Mouse (Mus musculus) thymus, postnatal 14 days (tissue): Measurements from ENCODE around the gene Gm17018.
"Not testable (repeated sequence)": the region's sequence is repeated elsewhere in the genome, so short reads cannot be mapped to it uniquely, and the experiment has no call there.

Source experiments
- DNase-seq: peaks from one replicate; pipeline ENCODE4 v3.0.0; 2021

Gm17018 gene

DNA sequence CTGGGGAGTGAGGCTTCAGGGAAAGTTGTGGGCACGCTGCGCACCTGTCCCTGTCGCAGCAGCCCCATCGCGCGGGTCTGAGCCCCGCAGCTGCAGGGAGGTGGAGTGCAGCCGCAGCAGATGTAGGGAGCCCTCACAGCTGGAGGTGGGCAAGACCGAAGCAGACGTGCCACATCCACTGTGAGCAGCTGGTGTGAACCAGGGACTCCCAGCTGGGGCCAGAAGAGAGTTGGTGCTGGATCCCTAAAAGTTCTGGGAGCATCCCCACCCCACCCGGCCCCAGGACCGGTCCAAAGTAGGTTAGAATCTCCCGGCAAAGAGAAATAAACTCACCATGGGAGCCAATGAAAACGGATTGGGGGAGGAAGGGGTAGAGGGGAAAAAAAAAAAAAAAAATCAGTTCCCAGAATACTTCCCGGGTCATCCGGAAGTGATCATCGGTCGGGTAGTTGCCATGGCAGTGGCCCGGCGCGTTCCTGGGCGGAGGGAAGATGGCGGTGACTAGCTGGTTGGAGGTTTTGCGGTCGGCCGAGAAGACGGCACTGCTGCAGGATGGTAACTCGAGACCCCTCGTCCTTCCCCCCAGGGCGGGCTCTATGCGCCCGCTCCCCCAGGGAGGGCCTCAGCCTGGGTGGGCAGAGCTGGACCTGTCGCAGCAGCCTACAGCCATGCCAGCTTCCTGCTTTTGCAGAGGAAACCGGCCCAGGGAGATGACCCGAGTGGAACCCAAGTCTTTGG, at the start of gene Gm17018, which contains the start of gene Poll:
Gene Gm17018 (plus strand): TSS at position 463 of the 738 bp plus-strand sequence.
Gene Poll (minus strand): TSS at position 379 of the 738 bp plus-strand sequence.
- peak; percentile 82 for DNase-seq

DNA sequence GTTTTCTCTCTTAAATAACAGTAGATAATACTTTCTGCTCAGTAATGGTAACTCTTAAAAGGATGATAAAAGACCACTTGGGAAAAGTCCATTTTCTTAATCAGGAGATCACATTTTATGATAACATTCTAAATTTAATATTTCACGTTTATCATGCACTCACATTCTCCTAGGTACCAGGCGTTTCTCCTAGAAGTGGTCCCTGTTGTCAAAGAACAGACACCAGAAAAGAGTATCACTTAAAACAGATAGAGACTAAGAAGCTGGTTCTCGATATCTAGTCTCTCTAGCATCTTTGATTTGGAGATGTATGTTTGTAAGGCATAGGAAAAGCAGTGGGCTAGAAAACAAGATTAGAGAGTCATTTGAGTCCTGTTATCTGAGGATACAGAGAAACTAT, 49.7 kb upstream of the Gm17018 start:
- DNase-seq = no peak

DNA sequence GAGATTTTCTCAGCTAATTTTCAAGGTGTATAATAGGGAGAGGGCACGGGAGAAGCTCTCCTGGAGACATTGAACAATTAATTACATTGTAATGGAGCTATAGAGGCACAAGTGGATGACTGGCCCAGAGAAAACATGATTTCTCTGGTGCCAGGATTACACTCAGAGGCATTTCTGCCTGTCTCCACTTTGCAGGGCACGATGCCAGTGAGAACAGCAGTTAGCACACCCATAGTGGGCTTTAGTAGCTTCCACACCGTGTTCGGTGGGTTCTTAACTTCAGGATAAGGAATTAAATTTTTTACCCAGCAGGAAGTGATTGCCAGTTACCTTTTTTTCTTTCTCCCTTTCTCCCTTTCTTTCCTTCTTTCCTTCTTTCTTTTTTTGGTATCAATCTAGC, 49.0 kb upstream of the Gm17018 start:
- no peak for DNase-seq

DNA sequence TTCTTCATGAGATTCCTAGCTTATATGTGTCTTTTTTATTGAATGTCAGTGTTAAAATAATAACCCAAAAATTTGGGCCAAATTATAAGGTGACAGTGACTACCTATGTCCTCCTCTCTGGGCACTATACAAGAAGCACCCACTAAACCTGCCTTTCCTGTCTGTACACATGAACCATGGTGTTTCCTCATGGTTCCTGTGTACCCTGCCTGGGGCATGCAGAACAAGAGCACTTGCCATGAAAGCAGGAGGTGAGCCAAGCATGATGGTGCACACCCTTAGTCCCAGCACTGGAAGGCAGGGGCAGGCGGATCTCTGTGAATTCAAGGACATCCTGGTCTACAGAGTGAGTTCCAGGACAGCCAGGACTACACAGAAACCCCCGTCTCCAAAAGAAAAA, 45.1 kb upstream of the Gm17018 start:
- no peak for DNase-seq

DNA sequence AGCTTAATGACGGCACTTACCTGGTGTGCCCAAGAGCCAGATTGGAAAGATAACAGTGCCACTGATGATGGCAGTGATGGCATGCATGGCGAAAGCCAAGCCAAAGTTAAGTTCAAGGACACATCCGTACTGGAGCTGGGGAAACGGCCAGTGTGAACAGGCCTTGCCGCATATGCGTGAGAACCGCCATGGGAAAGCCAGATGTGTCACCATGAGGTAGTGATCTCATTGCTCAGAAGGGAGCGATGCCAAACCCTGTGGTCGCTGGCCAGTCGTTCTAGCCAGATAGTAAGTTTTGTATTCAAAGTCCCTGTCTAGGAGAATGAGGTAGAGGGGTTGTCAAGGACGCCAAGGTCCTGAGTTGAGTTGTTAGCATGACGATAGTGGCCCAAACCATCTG, 44.2 kb upstream of the Gm17018 start:
- DNase-seq = no peak

DNA sequence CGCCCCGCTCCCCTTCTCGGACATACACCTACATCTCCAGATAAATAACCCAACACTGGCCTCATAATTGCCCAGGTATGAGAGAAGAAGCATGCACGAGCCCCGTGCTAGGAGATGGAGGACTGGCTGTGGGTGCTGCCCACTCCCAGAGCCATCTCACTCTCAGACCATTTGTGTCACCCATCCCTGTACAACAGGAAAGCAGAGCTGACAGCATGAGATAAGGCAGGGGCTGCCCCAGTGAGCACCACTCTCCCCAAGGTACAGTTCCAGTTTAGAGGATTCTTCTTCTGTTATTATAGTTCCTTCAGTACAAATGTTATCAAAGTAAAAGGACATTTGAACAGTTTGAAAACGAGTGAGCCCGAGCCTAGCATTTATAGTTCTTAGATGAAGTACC, 33.0 kb upstream of the Gm17018 start:
- DNase-seq = no peak

DNA sequence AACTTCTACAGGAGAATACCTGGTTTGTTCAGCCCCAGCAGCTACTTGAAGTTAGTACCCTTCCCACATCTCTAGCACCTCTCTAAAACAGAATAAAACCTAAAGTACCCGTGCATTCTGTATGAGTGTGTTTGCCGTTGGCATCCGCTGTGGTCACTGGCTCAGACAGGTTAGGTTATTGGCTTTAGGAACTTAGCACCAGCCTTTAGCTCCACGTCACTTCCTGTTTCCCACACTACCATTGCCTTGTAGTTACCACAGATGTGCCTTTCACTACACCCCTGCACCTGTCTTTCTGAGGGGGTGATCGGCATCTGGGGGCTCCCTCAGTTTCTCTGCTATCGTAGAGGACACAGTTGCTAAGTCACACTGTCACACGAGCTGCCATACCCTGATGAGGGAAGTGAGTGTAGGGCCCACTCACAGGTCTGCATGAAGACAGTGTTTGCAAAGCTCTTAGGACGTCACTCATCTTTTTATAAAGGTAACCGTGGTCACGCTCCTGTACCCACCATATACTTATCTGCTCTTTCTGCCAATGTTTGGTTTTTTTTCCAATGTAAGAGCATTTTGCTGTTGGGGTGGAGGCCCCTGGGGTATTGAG, 32.4 kb upstream of the Gm17018 start:
- peak; percentile 76 for DNase-seq

DNA sequence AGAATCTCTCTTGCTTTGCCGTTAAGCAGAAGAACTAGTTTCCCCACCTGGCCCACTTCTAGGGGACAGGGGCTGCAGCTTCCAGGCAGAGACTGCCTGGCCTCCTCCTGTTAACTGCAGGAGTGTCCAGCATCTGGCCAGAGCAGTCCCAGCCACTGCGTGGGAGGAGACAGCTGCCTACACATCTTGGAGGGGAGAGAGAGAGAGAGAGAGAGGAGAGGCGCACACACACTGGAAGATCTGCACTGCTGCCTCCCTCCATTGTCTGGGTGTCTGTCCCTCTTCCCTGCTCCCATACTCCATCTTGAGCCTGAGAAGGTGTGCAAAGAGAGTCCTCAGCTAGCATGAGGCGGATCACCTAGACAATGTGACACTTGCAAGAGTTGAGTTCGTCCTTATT, 31.1 kb upstream of the Gm17018 start:
- no peak for DNase-seq

DNA sequence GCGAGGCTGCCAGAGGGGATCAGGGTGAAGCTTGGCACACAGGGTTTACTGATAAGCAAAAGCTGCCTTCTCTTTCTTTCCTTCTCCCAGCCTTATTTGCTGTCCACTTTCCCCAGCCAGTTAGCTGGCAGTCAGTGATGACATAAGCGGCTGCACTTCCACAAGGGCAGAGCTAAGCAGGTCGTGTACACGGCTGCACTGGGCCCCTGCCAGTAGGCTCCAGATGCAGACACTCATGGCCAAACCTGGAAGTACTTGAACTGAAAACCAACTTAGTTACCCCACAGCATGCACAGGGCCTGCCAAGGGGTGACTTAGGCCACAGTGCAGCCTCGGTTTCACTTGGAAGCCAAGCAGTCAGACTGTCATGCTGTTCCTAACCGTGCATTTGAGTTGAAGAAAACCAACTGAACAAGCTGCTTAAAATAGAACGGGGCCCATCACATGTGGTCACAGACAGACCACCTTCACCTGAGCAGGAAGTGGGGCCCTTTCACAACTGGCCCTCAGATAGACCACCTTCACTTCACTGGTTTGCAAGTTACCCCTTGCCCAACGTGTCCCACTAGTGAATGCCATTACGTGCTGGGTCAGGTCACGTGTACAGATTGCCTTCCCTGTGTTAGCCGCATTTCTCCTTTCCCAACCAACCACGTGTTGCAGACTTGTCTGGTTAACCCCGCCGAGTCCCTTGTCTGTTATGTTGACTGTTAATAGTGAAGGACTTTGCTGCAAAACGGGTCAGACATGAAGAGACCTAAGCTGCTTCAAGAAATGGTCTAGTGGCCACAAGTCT, 30.0 kb upstream of the Gm17018 start:
- no peak for DNase-seq

DNA sequence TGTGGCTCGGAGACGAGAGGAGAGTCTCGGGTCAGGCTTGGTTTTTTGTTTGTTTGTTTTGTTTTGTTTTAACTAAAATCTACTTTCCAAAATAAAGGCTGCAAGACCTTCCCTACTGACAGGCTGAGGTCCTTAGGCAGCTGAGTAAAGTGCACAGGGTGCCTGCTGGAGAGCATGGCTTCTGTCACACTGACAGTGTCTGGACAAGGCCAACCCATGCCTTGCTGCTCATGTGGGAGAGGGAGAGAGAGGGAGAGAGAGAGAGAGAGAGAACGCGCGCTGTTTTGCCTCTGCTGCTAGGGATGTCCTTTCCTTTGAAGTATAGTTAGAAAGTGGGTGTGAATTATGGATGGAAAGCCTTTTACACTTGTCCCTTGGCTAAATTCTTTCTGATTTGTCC, 28.9 kb upstream of the Gm17018 start:
- no peak for DNase-seq

DNA sequence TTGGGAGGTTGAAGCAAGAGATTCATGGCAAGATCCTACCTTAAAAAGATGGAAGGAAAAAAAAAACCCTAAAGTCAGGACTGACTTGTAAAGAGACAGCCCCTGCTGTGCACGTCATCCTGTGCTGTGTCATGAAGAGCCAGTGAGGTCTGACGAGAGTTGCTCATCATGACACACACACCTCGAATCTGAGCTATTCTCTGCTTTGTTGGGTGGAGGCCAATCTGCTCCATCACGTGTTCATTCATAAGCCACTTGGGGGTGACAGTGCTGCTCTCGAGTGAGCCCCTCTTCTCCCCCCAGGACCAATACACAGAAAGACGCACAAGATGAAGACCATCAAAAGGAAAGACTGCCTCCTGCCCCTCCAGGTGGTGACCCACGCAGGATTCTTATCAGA, 26.8 kb upstream of the Gm17018 start:
- DNase-seq = no peak

DNA sequence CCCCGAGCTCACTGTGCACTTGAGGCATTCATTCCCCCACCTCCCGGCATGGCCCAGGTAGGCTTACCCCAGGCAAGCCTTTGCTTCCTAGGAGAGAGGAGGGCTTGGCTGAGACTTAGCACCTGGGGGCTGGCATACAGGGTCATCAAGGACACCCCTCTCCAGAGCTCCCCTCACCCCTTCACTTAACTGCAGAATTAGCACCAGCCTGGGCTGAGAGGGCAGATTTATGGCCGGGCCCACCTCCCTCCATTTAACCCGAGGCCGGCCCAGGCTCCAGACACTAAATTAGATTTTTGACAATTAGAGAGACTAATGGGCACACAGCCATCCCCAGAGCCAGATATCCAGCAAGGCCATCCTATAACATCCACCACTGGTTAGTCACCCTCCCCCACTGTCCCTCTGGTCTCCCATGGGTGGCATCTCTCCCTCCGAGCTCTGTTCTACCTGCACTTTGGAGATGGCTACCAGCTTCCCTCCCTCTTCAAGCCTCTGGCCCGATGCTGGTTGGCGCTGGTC, 25.1 kb upstream of the Gm17018 start:
- DNase-seq = no peak

DNA sequence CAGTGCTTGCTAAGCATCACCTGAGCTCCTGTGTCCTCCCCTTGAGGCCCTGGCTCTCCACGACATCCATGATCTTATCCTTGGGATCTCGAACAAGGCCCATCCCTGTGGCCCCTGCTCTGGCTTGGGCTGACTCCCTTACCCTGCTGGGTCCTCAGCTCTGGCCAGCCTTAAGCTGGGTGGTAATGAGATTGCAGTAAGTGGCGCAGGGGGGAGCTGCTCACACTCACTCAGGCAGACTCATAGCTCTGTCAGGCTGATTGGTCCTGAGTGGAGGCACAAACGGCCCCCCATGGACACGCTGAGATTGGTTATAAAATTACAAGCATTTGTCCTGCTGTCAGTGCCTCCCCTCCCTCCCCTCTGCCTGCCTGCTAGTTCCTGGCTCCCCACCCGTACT, 24.5 kb upstream of the Gm17018 start:
- no peak for DNase-seq

DNA sequence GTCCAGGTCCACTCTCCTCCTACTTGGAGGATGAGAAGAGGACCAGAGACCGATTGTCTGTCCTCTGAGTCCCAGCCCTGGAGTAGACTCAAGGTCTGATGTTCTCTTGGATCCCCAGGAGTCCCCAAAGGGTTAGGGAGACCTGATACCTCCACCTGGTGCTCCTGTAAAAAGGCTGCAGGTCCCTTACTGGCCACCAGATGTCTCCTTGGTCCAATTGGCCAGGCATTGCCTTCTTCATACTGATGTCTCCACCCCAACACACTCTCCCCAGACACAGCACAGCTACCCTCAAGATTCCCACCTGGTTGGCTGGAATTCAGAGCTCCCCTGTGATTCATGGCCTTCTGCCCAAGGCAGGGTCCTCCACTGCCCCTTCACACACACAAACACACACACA, 22.9 kb upstream of the Gm17018 start:
- peak; percentile 75 for DNase-seq

DNA sequence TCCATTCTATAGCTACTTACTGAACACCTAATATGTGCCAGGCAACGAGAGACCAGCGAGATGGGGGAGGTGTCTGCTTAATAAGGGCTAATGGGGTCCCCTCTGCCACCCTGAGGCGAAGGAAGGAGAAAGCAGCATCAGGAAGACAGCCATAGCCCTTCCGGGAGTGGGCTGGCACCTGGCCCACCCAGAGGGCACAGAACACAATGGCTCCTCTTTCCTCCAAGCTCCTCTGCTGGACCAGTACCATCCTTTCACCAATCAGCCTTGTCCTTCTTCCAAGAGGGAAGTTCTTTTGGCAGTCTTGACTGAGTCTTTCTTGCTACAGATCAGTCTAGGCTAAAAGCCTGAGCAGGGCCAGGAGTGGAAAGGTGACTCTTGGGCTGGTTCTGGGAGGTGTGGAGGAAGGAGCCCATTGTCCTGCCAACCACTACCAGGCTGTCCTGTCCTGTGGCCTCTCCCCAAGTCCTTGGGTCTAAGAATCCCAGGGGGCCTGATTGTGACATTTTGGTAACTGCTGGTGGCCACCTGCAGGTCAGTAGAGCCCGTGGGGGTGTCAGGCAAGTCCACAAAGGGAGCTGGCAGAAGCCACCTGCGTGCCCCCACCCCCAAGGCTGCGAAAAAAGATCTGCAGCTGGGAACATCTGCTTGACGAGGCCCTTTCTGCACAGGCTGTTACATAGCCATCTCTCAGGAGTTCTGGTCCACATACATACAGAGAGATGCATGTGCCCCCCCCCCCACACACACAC, 19.6 kb upstream of the Gm17018 start:
- peak; percentile 53 for DNase-seq

DNA sequence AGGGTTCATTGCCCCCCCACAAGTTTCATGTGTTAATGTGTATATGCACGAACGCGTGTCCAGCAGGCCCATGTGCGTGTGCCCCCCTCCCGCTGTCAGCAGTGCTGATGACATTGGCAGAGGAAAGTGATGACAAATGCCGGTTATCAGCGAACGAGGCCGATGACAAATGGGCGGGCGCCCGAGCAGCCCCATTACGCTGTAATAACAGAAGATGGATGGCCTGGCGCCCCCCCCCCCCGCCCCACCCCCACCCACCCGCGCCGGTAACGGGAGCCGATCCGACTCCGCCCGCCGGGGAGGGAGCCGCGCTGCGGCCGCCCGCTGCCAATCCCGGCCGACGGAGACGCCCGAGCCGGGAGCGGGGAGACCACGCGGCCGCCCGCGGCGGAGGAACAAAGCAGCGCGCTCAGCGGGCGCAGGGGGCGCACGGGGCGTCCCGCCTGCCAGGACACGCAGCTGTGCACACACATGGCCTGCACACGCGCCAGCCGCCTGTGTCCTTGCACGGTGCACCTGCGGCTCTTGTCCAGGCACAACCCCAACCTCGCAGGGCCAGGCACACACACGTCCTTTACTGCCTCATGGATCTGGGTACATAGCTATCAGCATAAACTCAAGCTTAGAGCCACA, 18.9 kb upstream of the Gm17018 start:
- DNase-seq = peak; percentile 78

DNA sequence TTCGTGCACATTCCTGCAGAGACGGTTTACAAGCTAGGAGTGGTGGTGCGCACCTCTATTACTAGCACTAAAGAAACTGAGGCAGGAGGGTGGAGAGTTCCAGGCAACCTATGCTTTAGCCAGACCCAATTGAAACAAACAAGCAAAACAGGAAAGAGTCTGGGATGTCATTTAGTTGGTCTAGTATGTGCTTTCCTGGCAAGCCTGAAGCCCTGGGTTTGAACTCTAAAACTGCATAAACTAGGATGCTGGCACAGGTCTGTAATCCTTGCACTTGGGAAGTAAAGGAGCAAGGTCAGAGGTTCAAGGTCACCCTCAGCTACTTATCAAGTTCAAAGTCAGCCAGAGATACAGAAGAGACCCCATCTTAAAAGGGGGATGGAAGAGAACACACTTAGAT, 18.4 kb upstream of the Gm17018 start:
- DNase-seq = no peak

DNA sequence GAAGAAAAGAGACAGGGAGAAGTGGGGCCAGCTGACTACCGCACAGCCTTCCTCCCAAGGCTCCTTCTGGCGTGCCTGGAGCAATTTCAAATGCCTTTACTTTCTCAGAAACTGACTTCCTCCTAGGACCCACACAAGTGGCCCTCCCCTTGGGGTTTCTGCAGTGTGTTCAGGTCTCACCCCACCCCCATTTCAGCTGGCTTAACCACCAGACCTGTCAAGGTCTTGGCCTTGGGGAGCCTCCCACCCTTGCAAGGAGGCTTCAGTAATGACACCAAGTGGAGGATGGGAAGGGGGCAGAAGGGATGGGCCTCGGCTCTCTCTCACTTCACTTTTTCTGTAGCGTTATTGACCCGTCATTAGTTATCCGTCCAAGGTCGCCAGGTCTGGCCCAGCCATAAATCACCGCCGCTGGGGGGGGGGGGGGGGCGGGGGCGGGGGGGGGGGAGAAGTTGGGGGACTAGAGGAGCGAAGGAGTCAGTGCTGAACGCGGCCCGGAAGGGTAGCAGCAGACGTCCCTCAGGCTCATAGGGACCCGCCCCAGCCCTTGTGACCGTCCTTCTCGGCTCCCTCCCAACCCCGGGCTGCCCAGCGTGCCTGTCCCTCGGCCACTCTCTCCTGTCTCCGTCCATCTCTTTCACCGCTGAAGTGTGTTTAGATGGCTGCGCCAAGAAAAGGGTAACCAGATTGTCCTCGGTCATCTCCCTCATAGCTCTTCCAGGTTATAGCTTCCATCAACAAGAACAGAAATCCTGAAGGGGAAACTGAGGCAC, 16.1 kb upstream of the Gm17018 start:
- peak; percentile 38 for DNase-seq

DNA sequence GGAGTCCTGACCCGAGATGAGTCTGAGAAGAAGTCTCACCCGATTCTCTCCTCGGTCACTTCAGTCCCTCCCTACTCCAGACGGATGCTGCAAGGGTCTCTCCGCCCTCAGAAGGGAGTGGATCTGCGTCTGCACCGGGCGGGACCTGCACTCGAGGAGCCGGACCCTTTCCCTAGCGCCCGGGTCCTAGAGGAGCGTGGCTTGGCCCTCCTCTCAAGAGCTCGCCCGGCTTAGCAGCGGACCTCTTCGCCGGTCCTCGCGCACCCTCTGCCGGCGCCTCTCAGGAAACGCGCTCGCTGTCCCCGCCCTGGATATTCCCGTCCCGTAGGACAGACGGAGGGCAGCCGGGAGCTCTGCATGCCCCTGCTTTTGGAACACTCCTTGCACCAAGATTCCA, 15.5 kb upstream of the Gm17018 start:
- DNase-seq = peak; percentile 85

DNA sequence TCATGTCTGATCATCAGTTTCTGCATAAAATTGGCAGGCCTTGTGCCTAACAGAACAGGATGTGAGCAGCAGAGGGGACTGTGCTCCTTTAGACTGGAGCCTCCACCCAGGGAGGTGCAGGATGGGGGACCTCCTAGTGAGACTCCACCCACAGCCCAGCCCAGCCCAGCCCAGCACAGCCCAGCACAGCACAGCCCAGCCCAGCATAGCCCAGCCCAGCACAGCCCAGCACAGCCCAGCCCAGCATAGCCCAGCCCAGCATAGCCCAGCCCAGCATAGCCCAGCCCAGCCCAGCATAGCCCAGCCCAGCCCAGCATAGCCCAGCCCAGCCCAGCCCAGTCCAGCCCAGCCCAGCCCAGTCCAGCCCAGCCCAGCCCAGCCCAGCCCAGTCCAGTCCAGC, 12.2 kb upstream of the Gm17018 start:
- not testable (repeated sequence) for DNase-seq

DNA sequence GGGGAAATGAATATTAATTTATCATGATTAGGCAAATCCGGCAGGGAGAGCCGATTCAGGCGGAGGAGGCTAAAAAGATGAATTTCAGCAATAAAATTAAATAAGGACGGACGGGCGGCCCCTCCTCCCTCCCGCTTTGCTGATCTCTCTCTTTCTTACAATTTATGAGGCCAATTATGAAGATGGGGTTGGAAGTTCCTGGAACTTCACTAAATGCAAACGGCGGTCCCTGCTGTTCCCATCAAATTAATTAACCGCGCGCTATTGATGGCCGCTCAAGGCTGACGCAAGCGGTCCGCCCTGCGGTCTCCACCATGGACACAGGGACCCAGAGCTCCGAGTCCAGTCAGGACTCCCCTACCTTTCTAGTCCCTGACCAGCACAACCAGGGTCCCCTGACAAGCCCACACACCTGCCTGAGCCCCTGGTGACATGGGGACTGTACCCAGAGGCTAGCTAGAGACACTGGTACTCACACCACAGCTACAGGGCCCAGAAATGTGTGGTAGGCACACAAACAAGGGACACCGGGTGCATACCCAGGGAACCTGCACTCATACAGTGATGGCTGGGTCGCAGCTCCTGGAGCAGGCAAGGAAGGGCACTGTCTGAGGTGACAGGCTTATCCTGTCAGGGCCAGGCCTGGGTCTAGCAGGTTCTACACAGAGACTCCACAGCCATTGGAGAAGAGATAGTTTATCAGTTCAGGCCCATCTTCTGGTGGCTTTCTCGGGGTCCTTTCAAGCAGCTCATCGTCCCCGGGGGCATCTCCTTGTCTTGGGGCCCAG, 11.1 kb upstream of the Gm17018 start:
- DNase-seq = no peak
